Mouse (Mus musculus) CD4-positive helper T cell, adult 2 months (primary cell): Measurements from ENCODE around the gene Ropn1l.
A peak's percentile ranks its signal among the peaks of the same experiment; 100 is the strongest.

ENCODE experiments used
- DNase-seq: peaks from one replicate; pipeline ENCODE4 v3.0.0-alpha.2; 2012; ENCODE audit warnings: low read depth, missing footprints, low spot score

Ropn1l gene

GRCm38 (mm10) chr15:31453098-31453916 is at the start of gene Ropn1l:
Gene Ropn1l (minus strand): TSS chr15:31453737.
- DNase-seq: peak; percentile 81

- DNase-seq: no peak
These were observed 49.5 kb upstream of the Ropn1l start for GRCm38 (mm10) chr15:31502996-31503395.

- DNase-seq: no peak
These were observed 48.8 kb upstream of the Ropn1l start for GRCm38 (mm10) chr15:31502313-31502712.

- DNase-seq: no peak
These were observed 41.3 kb upstream of the Ropn1l start for GRCm38 (mm10) chr15:31494803-31495202.

- no peak for DNase-seq
These were observed 40.8 kb upstream of the Ropn1l start for GRCm38 (mm10) chr15:31494310-31494709.

GRCm38 (mm10) chr15:31487407-31487806 is 33.9 kb upstream of the Ropn1l start:
- no peak for DNase-seq

GRCm38 (mm10) chr15:31476678-31477077 is 23.1 kb upstream of the Ropn1l start:
- DNase-seq: no peak

GRCm38 (mm10) chr15:31472645-31473574 is 19.4 kb upstream of the Ropn1l start:
- peak; percentile 47 for DNase-seq

GRCm38 (mm10) chr15:31471529-31471928 is 18.0 kb upstream of the Ropn1l start:
- DNase-seq: no peak

- no peak for DNase-seq
These were observed 16.0 kb upstream of the Ropn1l start for GRCm38 (mm10) chr15:31469497-31469896.

GRCm38 (mm10) chr15:31468806-31469205 is 15.3 kb upstream of the Ropn1l start:
- DNase-seq: no peak

- DNase-seq: no peak
These were observed 13.2 kb upstream of the Ropn1l start for GRCm38 (mm10) chr15:31466749-31467148.

- no peak for DNase-seq
These were observed 12.8 kb upstream of the Ropn1l start for GRCm38 (mm10) chr15:31466295-31466694.

GRCm38 (mm10) chr15:31465806-31466205 is 12.3 kb upstream of the Ropn1l start:
- no peak for DNase-seq

- peak; percentile 45 for DNase-seq
These were observed 7.0 kb upstream of the Ropn1l start for GRCm38 (mm10) chr15:31460571-31460970.

- no peak for DNase-seq
These were observed 4.5 kb upstream of the Ropn1l start for GRCm38 (mm10) chr15:31458081-31458480.

- DNase-seq: no peak
These were observed 2.8 kb upstream of the Ropn1l start for GRCm38 (mm10) chr15:31456381-31456780.

- no peak for DNase-seq
These were observed 1.3 kb upstream of the Ropn1l start for GRCm38 (mm10) chr15:31454861-31455295.

GRCm38 (mm10) chr15:31454096-31454860 is 741 bp upstream of the Ropn1l start:
- no peak for DNase-seq

- DNase-seq: no peak
These were observed 1.0 kb downstream of the Ropn1l start for GRCm38 (mm10) chr15:31452336-31453097.

GRCm38 (mm10) chr15:31449772-31450171 is 3.8 kb downstream of the Ropn1l start:
- DNase-seq: no peak
